Mouse (Mus musculus) small intestine, adult 2 months (tissue): ENCODE measurements around the gene Nod2.

Experiments
- CTCF ChIP-seq: fragments of 200-500 bp; IDR thresholded peaks from 2 replicates; pipeline ENCODE4 v1.5.1; 2012; ENCODE audit warnings: low read depth, mild to moderate bottlenecking, control low read depth, inconsistent platforms, low read length, moderate library complexity, mixed read lengths; ENCODE audit not compliant: insufficient replicate concordance, insufficient read length; ENCODE audit errors: extremely low read depth
- POLR2A ChIP-seq: fragments of 200-500 bp; IDR thresholded peaks from 2 replicates; pipeline ENCODE4 v1.6.1; 2012; ENCODE audit warnings: low read depth, mild to moderate bottlenecking, control low read depth, inconsistent platforms, low read length, moderate library complexity

GRCm38 (mm10) chr8:88681046-88681445 lies 33.9 kb downstream of the Nod2 start:
- TF ChIP-seq CTCF, result no peak
- TF ChIP-seq POLR2A, result no peak
